Mouse (Mus musculus): ENCODE data around the gene Csk. TPM values are rescaled to one million over a fixed set of nuclear protein-coding genes. Genes with fewer than 3 reads are reported as not detected.

Gene Csk
- total RNA-seq, 4 experiments from 2014 or later, result 18.9 to 32.0 (median 27.7) TPM

DNA sequence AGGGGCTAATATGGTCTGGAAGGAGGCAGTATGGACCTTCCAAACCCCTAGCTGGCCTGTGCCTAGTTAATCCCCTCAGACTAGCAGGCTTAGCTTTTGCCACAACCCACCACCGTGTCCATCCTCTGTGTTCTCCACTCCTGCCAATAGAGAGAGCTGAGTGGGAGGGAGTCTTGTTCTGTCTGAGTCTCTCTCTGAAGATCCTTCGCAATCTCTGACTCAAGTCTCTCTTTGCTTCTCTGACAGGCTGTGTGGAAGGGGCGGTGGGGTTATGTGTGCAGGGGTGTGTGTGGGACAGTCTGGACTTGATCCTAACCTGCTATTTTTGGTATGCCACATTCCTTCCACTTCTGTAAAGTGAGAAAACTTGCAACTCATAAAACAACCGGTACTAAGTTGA, 48.6 kb downstream of the Csk start:
- no peak for DNase-seq (ENCODE audit: low spot score)

DNA sequence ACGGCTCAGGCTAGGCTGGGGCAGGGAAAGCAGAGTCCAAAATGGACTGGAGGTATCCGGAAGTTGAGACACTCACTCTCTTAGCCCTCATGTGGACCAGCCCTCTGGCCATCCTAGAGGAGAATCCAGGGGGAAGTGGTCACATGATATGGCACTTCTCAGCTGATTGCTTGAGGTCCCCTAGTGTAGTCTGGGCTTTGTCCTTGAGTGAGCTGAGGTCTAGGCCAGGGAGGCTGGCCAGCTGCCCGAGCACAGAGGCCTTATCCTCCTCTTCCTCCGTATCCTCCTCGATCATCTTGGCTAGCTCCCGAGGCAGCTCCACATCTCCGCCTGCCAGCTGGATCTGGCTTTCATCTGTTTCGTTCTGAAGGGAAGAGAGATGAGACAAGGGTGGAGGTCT, 51.3 kb downstream of the Csk start:
- no peak for DNase-seq (ENCODE audit: low spot score)

DNA sequence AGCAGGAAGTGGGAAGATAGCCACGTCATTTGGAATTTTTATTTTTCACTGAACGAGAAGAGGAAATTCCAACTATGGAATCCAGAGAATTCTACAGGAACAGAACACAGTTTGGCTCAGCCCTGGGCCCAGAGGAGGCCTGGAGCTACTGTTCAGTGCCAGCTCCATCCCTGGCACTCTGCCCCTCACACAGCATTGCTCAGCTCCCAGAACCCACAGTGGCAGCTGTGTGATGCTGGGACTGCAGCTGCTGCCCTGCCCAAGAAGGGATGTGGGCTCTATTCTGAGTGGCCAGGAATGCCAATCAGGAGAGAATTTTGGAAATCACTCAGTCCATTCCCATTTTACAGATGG, 52.1 kb downstream of the Csk start:
- no peak for DNase-seq (ENCODE audit: low spot score)

DNA sequence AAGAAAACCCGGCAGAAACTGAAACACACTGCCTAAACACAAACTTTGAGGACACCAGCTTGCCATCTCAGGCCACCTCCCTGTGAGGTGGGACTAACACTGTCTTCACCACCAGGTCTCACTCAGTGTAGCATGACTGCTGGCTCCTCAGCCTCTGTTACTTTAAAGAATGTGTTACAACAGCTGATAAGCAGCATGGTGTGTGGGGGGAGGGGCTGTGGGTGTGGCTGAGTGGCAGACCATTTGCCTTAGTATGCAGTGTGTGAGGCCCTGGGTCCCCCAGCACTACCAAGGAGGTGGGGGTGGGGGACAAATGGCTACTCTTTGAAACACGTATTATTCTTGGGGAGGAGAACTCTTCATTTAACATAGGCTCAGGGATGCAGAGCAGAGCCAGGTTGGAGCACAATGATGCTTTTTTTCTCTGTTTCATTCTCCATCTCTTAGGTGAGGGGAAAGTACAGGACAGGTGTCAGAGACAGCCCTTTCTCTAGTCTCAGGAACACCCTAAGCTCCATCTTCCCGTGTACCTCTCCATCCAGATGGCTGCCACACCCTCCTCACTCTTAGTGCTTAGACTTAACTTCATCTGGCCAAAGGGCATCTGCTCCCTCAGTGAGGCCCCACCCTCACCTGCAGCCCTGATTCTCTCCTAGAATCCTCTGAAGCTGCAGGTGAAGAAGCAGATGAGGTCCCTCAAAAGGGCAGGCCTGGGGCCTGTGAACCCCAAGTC, 52.6 kb downstream of the Csk start:
- no peak for DNase-seq (ENCODE audit: low spot score)

DNA sequence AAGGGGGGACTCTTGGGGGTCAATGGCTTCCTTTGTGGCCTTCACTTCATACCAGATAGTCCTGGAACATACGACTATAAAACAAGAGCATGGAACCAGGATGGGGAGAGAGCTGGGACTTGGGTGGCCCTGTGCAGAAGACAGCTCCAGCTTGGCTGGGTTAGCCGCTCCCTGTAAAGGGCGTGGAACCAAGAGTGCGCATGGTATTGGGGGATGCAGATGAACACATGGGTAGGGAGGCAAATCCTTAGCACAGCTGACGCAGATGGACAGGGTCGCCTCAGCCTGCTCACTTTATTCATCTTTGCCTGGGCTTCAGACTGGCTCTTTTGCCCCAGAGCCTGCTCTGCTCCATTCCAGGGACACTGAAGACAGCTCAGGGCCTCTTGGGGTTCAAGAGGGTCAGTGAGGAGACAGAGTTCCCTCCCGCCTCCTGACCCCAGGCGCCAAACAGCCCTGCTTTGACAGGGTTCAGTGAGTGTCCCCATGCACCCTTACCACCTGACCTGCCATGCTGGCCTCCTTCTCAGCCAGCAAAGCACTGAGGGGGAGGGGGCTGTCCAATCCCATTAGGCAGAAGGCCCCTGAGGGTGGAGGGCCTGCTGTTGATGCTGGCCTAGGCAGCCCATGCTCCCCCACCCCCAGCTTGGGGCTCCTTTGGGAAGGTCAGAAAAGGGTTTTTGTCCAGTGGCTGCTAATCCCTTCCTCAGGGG, 54.4 kb downstream of the Csk start:
- no peak for DNase-seq (ENCODE audit: low spot score)

DNA sequence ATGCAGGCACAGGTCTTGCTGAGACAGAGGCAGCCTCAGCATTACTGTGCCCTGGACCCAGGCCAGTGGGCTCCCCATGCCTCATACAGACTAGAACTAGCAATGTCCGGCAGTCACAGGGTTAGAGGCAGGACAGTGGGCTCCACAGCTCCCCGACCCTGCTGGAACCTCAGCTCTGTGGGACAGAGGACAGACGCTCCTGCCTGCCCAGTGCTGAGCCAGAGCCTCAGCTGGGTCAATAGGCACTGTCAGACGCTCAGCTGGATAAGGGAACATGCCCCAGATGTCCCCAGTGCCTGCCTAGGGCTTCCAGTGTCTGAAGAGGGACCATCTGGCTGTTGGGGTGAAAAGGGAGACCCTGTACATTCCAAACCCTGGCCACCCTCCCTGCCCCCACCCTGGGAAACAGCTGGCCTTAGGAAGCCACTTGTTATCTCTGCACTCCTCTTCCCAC, 55.5 kb downstream of the Csk start:
- DNase-seq (ENCODE audit: low spot score), result no peak

DNA sequence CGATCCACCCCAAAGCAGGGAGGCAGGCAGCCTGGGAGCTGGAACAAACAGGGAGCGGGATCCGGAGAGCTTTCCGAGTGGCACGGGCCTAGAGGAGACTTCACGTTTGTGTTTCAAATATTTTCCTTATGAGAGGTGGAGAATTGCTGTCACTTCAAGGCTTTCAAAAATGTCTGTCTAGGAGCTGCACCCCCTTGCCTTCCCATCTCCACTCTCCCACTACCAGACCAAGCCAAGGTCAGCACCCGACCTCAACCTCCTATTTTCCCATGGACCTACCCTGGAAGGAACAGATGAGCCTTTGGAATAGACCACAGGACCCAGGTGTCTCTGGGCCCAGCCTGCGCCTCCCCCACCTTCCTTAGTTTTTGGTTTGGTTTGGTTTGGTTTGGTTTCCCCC, 56.2 kb downstream of the Csk start:
- DNase-seq (ENCODE audit: low spot score), result no peak

DNA sequence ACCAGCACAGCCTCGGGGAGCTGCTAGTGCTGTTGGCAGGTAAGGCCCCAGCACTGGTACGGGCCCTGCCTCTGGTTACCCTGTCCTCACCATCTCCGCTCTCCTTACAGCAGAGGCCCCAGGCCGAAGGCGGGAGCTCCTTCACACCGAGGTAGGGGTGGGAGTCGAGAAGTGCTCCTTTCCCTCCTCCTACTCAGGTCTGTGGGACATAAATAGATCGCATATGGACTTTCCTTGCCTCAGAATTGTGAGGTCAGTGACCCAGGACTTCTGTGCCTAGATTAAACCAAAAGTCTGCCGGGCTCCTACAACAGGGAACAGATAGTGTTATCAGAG, 59.3 kb downstream of the Csk start:
- no peak for DNase-seq (ENCODE audit: low spot score)

DNA sequence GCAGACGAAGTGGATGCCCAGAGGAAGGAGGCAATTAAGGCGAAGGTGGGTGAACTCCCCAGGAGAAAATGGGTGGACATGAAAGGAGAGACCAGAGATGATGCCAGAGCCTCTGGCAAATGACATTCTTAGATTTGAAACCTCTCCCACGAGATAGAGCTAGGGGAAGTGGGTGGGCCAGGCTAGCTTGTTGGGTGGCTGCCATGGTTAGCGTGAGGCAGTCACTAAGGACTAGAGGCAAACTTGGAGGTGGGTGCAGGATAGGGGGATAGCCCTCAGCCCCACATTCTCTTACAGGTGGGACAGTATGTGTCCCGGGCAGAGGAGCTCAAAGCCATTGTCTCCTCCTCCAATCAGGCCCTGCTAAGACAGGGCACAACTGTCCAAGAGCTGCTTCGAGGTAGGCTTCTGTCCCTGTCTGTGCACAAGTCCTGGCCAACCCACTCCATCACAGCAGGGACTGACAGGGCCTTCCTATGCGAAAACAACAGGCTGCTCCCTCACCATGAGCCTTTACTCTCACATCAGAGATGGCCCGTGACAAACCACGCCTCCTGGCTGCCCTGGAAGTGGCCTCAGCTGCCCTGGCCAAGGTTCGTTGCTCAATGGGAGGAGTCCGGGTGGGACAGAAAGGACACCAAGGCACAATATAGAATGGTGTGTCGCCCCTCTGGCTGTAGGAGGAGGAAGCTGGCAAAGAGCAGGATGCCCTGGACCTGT, 59.8 kb downstream of the Csk start:
- DNase-seq (ENCODE audit: low spot score), result no peak

DNA sequence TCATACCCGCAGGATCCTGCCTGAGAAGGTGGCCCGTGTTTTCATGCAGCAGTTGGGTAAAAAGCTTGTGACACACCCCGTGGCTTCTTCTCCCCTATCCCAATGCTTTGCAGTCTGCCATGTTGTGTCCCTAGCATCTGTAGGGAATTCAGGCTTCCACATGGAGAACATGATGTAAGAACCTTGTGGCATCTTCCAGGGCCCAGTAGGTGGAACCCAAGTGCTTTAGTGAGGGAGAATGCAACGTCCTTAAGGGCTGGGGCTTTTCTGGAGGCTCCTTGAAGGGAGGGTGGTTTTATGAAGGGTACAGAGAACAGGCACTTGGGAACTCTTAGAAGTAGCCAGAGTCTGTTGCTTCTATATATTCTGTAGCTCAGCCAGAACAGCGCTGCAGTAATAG, 62.7 kb downstream of the Csk start:
- no peak for DNase-seq (ENCODE audit: low spot score)

DNA sequence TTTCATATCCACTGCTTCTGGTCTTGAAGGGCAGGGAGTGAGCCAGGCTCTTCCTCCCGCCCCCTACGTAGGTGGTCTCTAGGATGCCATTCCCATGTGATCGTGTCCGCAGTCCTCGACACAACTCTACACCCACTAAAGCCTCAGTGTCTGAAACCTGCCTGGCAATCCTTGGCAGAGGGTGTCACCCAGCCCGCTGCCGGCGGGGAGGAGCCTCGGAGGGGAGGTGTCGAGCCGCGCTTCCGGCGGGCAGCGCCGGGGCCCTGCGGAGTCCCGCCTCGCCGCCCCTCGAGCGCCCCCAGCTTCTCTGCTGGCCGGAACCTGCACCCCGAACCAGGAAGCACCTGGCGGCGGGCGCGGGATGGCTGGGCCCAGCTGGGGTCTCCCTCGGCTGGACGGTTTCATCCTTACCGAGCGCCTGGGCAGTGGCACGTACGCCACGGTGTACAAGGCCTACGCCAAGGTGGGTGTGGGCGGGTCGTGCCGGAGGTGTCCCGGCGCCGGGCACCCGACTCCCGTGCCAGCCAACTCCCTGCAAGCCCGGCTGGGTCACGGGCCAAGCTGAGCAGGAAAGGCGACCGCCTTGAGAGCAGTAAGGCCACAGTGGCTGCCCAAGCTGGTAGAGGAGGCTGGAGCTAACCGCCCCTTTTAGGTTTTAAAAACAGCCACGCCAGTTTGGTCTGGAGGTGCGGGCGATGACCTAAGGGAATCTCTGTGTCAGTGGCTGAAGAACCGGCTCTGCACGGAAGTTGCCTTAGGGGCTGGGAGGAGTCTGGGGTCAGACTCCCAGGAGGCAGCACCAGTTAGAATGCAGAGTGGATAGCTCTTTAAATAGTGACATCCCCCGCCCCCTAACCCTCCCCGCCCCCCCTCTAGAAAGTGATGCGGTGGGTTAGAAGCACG, 64.0 kb downstream of the Csk start, which contains the start of gene Ulk3:
Gene Ulk3 (plus strand): TSS at position 229 of the 903 bp plus-strand sequence.
- DNase-seq (ENCODE audit: low spot score), result peak; percentile 77

DNA sequence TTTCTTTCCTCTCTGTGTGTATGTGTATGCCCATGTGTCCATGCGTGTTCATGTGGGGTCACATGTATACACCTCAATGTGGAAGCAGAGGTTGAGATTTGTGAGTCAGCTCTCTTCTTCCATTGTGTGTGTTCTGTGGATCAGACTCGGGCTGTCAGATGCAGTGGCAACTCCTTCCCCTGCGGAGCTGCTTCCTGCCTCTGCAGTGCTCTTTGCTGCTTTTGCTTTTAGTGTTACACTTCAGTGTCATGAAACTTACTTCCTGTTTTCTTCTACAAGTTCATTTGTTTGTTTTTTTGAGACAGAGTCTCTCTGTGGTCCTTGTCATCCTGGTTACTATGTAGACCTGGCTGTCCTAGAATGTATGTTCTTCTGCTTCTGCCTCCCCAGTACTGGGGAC, 68.4 kb downstream of the Csk start:
- no peak for DNase-seq (ENCODE audit: low spot score)

DNA sequence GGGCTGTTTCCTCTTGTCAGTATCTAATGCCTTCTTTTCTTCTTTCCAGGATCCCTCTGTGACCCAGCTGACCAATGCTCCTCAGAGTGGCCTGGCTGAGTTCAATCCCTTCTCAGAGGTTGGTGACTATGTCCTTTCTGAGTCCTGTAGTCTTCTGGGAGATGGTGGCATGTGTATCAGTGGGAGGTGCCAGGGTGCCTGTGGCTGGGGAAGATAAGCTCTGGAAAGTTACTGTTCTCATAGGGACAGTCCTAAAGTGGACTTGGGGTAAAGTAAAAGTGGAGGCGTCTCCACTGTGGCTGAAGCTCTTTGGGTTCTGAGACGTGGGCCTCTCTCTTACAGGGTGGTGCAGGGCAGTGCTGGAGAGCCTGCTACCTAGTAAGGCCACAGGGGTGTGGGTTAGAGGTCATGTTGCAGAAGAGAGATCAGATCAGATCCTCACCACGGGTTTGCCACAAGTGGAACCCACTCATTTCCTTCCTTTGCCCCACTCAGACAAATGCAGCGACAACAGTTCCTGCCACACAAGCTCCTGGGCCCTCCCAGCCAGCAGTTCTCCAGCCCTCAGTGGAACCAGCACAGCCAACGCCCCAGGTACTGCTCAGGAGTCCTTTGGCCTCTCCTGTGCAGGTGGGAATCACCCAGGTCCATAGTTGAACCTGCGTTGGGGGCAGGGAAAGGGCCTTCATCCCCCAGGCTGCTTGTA, 76.1 kb downstream of the Csk start:
- DNase-seq (ENCODE audit: low spot score), result no peak

Other genes starting within 250 kb of the Csk start
- gene Ppcdc, start 213.5 kb downstream of the Csk start, total RNA-seq (2022), result 10 to 100 TPM in 2 of 4 experiments, 1 to 10 TPM in 2; 7.0 to 18.5 (median 9.7) TPM
- 1 to 10 TPM; 4.1 to 7.3 (median 6.5) TPM for gene Scamp5, start 185.6 kb downstream of the Csk start, total RNA-seq (2022)
- 1 to 10 TPM; 2.0 to 3.7 (median 2.0) TPM for gene Rpp25, start 149.6 kb downstream of the Csk start, total RNA-seq (2022)
- 1,000 to 10,000 TPM; 2,249 to 2,640 (median 2,421) TPM for gene Cox5a, start 132.4 kb downstream of the Csk start, total RNA-seq (2022)
- 10 to 100 TPM in 3 of 4 experiments, 1 to 10 TPM in 1; 9.5 to 11.6 (median 10.8) TPM for gene Fam219b, start 116.1 kb downstream of the Csk start, total RNA-seq (2022)
- 100 to 1,000 TPM; 127 to 162 (median 147) TPM for gene Mpi, start 100.9 kb downstream of the Csk start, total RNA-seq (2022)
- 10 to 100 TPM; 25.0 to 31.1 (median 25.3) TPM for gene Scamp2, start 92.7 kb downstream of the Csk start, total RNA-seq (2022)
- 10 to 100 TPM in 2 of 4 experiments, 1 to 10 TPM in 2; 6.9 to 11.9 (median 10.0) TPM for gene Ulk3, start 64.2 kb downstream of the Csk start, total RNA-seq (2022)
- not detected for gene Cplx3, start 47.4 kb downstream of the Csk start, total RNA-seq (2022)
- under 1 TPM in 3 of 4 experiments, not detected in 1; 0.16 to 0.32 (median 0.22) TPM for gene Lman1l, start 32.9 kb downstream of the Csk start, total RNA-seq (2022)
- gene Cyp1a2, start 30.1 kb upstream of the Csk start, total RNA-seq (2022), result not detected
- under 1 TPM in 2 of 4 experiments, not detected in 2; 0.14 to 0.69 TPM for gene Cyp1a1, start 34.3 kb upstream of the Csk start, total RNA-seq (2022)
- gene Edc3, start 54.9 kb upstream of the Csk start, total RNA-seq (2022), result 1 to 10 TPM; 3.6 to 5.3 (median 4.5) TPM
- 10 to 100 TPM; 23.8 to 36.5 (median 29.3) TPM for gene Clk3, start 112.2 kb upstream of the Csk start, total RNA-seq (2022)
- 1 to 10 TPM; 2.9 to 5.4 (median 3.4) TPM for gene Arid3b, start 183.2 kb upstream of the Csk start, total RNA-seq (2022)

Measured in heart, adult 8-10 months (tissue).